Mouse (Mus musculus) liver, postnatal 0 days (tissue): ENCODE results near the gene Smad3. TPM values are rescaled to one million over a fixed set of nuclear protein-coding genes. Genes with fewer than 3 reads are reported as not detected.
A peak's percentile ranks its signal among the peaks of the same experiment; 100 is the strongest.

ENCODE experiments used
- ATAC-seq: fragments of 200-750 bp; cut with Nextera tagmentation; 2 replicates; pipeline ENCODE4 v1.8.0; 2017; ENCODE audit warnings: mild to moderate bottlenecking, moderate library complexity
- DNase-seq: peaks from one replicate; pipeline ENCODE4 v3.0.0-alpha.2; 2016
- H3K27ac ChIP-seq: fragments of 300-500 bp; sonication (generic); 2 replicates; pipeline ENCODE4 v1.5.1; 2014; ENCODE audit warnings: antibody characterized with exemption, moderate library complexity, mild to moderate bottlenecking, low read depth
- H3K27me3 ChIP-seq: fragments of 300-500 bp; sonication (generic); 2 replicates; pipeline ENCODE4 v1.6.1; 2014; ENCODE audit warnings: low read length, control low read depth, mixed read lengths; ENCODE audit not compliant: insufficient read depth
- H3K36me3 ChIP-seq: fragments of 300-500 bp; sonication (generic); replicated peaks from 2 replicates; pipeline ENCODE4 v1.6.1; 2014; ENCODE audit warnings: mild to moderate bottlenecking, control low read depth, low read length, moderate library complexity, mixed read lengths; ENCODE audit not compliant: insufficient read depth
- H3K4me1 ChIP-seq: fragments of 300-500 bp; sonication (generic); 2 replicates; pipeline ENCODE4 v1.6.1; 2014; ENCODE audit warnings: antibody characterized with exemption, mild to moderate bottlenecking, control low read depth; ENCODE audit not compliant: insufficient read depth
- H3K4me2 ChIP-seq: fragments of 300-500 bp; sonication (generic); 2 replicates; pipeline ENCODE4 v1.6.1; 2014; ENCODE audit warnings: low read depth, mild to moderate bottlenecking, low read length, moderate library complexity, mixed read lengths
- H3K4me3 ChIP-seq: fragments of 300-500 bp; sonication (generic); 2 replicates; pipeline ENCODE4 v1.5.1; 2014; ENCODE audit warnings: low read depth, low read length
- H3K9ac ChIP-seq: fragments of 300-500 bp; sonication (generic); replicated peaks from 2 replicates; pipeline ENCODE4 v1.6.1; 2014; ENCODE audit warnings: mild to moderate bottlenecking, moderate library complexity
- H3K9me3 ChIP-seq: fragments of 300-500 bp; sonication (generic); 2 replicates; pipeline ENCODE4 v1.6.1; 2016; ENCODE audit warnings: mild to moderate bottlenecking, control low read depth, low read length, mixed read lengths
- CTCF ChIP-seq: sonication (generic); IDR thresholded peaks from 2 replicates; pipeline ENCODE4 v1.5.1; 2016; ENCODE audit warnings: antibody characterized with exemption, low read depth
- EP300 ChIP-seq: IDR thresholded peaks from 2 replicates; pipeline ENCODE4 v1.6.1; 2016; ENCODE audit warnings: antibody characterized with exemption, low read depth, mild to moderate bottlenecking
- WGBS: fragments of 180-500 bp; shearing (Covaris S2); extraction: QIAGEN DNeasy Blood & Tissue Kit; methylation state at CpG from one replicate; pipeline ENCODE4 v1.1.7; 2014; ENCODE audit not compliant: insufficient replicate concordance; 5-methylcytosine and 5-hydroxymethylcytosine counted together
- polyA plus RNA-seq: library from polyadenylated mRNA; unstranded; fragments of >200 nt; fragmentation: Nextera tagmentation; extraction: Ambion mirVana; gene quantifications from 2 replicates; pipeline ENCODE4 v1.2.1, GENCODE M21; 2015

The Smad3 gene
- polyA plus RNA-seq, 1 experiment from 2014 or later = 2.1 TPM

- Histone ChIP-seq H3K4me3 (no peak overlapping the region), H3K4me2 (no peak overlapping the region), H3K27me3 (no peaks in the 10 kb centered on the region), H3K27ac (no peak overlapping the region), H3K4me1 (no peaks in the 10 kb centered on the region), H3K36me3 (peaks cover 19% of the 10 kb centered on the region), H3K9me3 (no peaks in the 10 kb centered on the region), H3K9ac (no peak overlapping the region)
- WGBS = 65% methylated on average over 4 of the region's 4 CpGs
- ATAC-seq = no peak
- TF ChIP-seq CTCF (no peak), EP300 (no peak)
- DNase-seq = no peak
These were observed 100.6 kb downstream of the Smad3 start for GRCm38 (mm10) chr9:63657167-63657566.

DNA sequence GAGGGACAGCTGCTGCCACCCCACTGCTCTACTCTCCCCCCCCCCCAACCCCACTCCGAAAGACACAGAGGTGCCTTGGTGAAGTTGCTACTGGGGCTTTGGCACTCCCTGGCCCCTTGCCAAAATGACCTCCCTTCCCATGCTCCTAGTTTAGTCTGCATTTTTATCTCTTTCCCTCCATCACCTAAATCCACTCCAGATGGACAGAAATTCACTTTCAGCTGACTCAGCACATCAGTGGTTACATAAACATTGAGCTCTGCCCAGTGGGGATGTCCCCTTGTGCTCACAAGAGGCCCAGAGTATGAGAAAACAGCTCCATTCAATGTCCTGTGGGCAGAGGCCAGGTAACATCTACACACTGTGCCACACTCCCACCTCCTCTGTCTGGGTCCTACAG lies 102.7 kb downstream of the Smad3 start:
- TF ChIP-seq EP300 (no peak), CTCF (no peak)
- Histone ChIP-seq H3K27ac (no peak overlapping the region), H3K9me3 (no peaks in the 10 kb centered on the region), H3K4me1 (no peaks in the 10 kb centered on the region), H3K27me3 (no peaks in the 10 kb centered on the region), H3K36me3 (peaks cover 26% of the 10 kb centered on the region), H3K9ac (no peak overlapping the region), H3K4me3 (no peak overlapping the region), H3K4me2 (no peak overlapping the region)
- 83% methylated on average over 1 of the region's 1 CpGs for WGBS
- DNase-seq (no peak), ATAC-seq (no peak)

DNA sequence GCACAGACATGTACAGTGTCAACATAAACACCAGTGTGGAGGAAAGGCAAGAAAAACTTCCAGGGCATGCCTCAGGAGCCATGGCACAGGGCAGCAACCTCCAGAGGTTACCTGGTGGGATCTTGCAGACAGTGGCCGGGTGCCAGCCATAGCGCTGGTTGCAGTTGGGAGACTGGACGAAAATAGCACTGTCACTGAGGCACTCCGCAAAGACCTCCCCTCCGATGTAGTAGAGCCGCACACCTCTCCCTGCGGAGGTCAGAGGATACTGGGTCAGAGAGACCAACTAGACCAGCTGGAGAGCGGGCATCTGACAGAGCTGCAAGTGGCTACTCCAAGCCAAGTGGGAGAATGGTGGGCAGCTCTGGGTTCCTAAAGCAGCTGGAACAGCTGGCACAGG lies 103.2 kb downstream of the Smad3 start:
- TF ChIP-seq CTCF (no peak), EP300 (no peak)
- ATAC-seq = no peak
- Histone ChIP-seq H3K27me3 (no peaks in the 10 kb centered on the region), H3K36me3 (peaks cover 28% of the 10 kb centered on the region), H3K4me3 (no peak overlapping the region), H3K4me2 (no peak overlapping the region), H3K9ac (no peak overlapping the region), H3K4me1 (no peaks in the 10 kb centered on the region), H3K9me3 (no peaks in the 10 kb centered on the region), H3K27ac (no peak overlapping the region)
- 88% methylated on average over 8 of the region's 8 CpGs for WGBS
- DNase-seq = no peak

- Histone ChIP-seq H3K9me3 (no peaks in the 10 kb centered on the region), H3K27me3 (no peaks in the 10 kb centered on the region), H3K9ac (no peak overlapping the region), H3K4me1 (no peaks in the 10 kb centered on the region), H3K36me3 (peaks cover 33% of the 10 kb centered on the region), H3K27ac (no peak overlapping the region), H3K4me2 (no peak overlapping the region), H3K4me3 (no peak overlapping the region)
- no peak for TF ChIP-seq CTCF
- no peak for TF ChIP-seq EP300
- WGBS = 57% methylated on average over 7 of the region's 7 CpGs
- ATAC-seq (no peak), DNase-seq (no peak)
These were observed 104.1 kb downstream of the Smad3 start for GRCm38 (mm10) chr9:63653666-63654065.

GRCm38 (mm10) chr9:63651594-63651993 lies 106.2 kb downstream of the Smad3 start:
- Histone ChIP-seq H3K36me3 (peaks cover 35% of the 10 kb centered on the region), H3K9ac (no peak overlapping the region), H3K4me2 (no peak overlapping the region), H3K9me3 (no peaks in the 10 kb centered on the region), H3K27ac (no peak overlapping the region), H3K4me3 (no peak overlapping the region), H3K4me1 (no peaks in the 10 kb centered on the region), H3K27me3 (no peaks in the 10 kb centered on the region)
- ATAC-seq (no peak), DNase-seq (no peak)
- WGBS = 82% methylated on average over 11 of the region's 11 CpGs
- TF ChIP-seq EP300 (no peak), CTCF (no peak)

DNA sequence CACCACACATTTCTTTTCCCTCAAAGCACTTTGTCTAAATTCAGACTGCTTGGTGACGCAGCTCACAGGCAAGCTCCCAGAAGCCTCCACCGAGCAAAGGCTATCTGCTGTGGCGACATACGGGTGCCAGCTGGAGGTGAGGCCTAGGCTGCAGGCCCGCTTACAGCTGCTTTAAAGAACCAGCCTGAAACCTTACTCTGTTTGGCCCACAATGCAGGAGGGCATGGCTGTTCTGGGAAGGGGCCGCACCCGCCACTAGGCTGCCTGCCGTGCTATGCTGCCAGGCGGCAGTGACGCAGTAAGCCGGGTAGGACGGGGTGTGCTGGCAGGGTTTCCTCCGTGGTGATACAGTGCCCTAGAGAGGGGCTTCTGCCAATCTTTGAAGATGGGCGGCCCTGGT lies 106.9 kb downstream of the Smad3 start:
- Histone ChIP-seq H3K9ac (no peak overlapping the region), H3K4me2 (no peak overlapping the region), H3K4me3 (no peak overlapping the region), H3K27ac (no peak overlapping the region), H3K36me3 (peaks cover 39% of the 10 kb centered on the region), H3K9me3 (no peaks in the 10 kb centered on the region), H3K4me1 (no peaks in the 10 kb centered on the region), H3K27me3 (no peaks in the 10 kb centered on the region)
- ATAC-seq (no peak), DNase-seq (no peak)
- 90% methylated on average over 14 of the region's 14 CpGs for WGBS
- TF ChIP-seq EP300 = no peak
- TF ChIP-seq CTCF = no peak

DNA sequence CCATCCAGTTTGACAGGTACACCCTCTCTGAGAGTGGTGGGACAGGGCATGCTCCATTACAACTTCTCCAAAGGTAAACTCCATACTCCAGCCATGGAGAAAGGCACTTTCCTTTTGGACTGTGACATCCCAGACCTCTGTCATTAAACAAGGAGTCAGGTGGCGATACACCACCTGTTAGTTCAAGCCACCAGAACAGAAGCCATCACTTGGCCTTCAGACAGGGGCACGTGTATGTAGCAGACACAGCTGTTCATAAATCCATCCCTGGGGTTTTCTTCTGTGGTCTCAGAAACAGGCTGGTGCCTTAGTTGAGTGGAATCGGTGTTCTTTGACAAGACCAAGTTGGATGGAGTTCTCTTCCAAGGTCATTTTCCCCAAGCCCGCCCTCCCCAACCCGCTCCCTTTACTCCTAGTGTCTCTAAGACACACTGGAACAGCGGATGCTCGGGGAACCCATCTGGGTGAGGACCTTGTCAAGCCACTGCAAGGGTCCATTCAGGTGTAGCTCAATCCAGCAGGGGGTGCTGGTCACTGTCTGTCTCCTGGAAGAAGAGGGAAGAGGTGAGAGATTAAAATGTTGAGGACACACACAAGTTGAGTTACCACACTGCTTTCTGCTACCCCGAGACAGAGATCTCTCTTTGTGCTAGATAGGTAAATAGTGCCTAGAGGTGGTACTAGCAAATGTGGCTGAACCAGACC lies 107.8 kb downstream of the Smad3 start:
- Histone ChIP-seq H3K27ac (no peak overlapping the region), H3K4me2 (no peak overlapping the region), H3K4me3 (no peak overlapping the region), H3K27me3 (no peaks in the 10 kb centered on the region), H3K9me3 (no peaks in the 10 kb centered on the region), H3K9ac (no peak overlapping the region), H3K4me1 (no peaks in the 10 kb centered on the region), H3K36me3 (peaks cover 35% of the 10 kb centered on the region)
- ATAC-seq (no peak), DNase-seq (peak; percentile 49)
- 78% methylated on average over 8 of the region's 8 CpGs for WGBS
- TF ChIP-seq CTCF = peak; percentile 63
- no peak for TF ChIP-seq EP300
